Mouse (Mus musculus) kidney, postnatal 0 days (tissue): ENCODE results near the gene Usp39. TPM values are rescaled to one million over a fixed set of nuclear protein-coding genes. Genes with fewer than 3 reads are reported as not detected.

Source experiments
- ATAC-seq: fragments of 200-750 bp; cut with Nextera tagmentation; replicated peaks from 2 replicates; pipeline ENCODE4 v1.8.0; 2017; ENCODE audit warnings: low read depth, moderate number of reproducible peaks, moderate TSS enrichment, moderate library complexity; ENCODE audit not compliant: low FRiP score
- DNase-seq: peaks from one replicate; pipeline ENCODE4 v3.0.0-alpha.2; 2016; ENCODE audit warnings: low spot score
- H3K27ac ChIP-seq: fragments of 300-500 bp; sonication (generic); 2 replicates; pipeline ENCODE4 v1.5.1; 2014; ENCODE audit warnings: mild to moderate bottlenecking
- H3K27me3 ChIP-seq: fragments of 300-500 bp; sonication (generic); 2 replicates; pipeline ENCODE4 v1.6.1; 2014; ENCODE audit warnings: low read length, mixed read lengths; ENCODE audit not compliant: insufficient read depth
- H3K36me3 ChIP-seq: fragments of 300-500 bp; sonication (generic); 2 replicates; pipeline ENCODE4 v1.6.1; 2014; ENCODE audit warnings: low read length, mixed read lengths; ENCODE audit not compliant: insufficient read depth
- H3K4me1 ChIP-seq: fragments of 300-500 bp; sonication (generic); replicated peaks from 2 replicates; pipeline ENCODE4 v1.6.1; 2014; ENCODE audit warnings: antibody characterized with exemption, low read length, mixed read lengths; ENCODE audit not compliant: insufficient read depth
- H3K4me2 ChIP-seq: fragments of 300-500 bp; sonication (generic); 2 replicates; pipeline ENCODE4 v1.6.1; 2014; ENCODE audit warnings: mild to moderate bottlenecking, low read length, moderate library complexity, mixed read lengths
- H3K4me3 ChIP-seq: fragments of 300-500 bp; sonication (generic); replicated peaks from 2 replicates; pipeline ENCODE4 v1.5.1; 2014; ENCODE audit warnings: low read depth, low read length
- H3K9ac ChIP-seq: fragments of 300-500 bp; sonication (generic); 2 replicates; pipeline ENCODE4 v1.6.1; 2014; ENCODE audit warnings: low read depth, low read length
- H3K9me3 ChIP-seq: fragments of 300-500 bp; sonication (generic); replicated peaks from 2 replicates; pipeline ENCODE4 v1.6.1; 2016; ENCODE audit warnings: low read length, inconsistent platforms, mixed read lengths
- CTCF ChIP-seq: IDR thresholded peaks from 2 replicates; pipeline ENCODE4 v1.5.1; 2016; ENCODE audit warnings: antibody characterized with exemption, low read depth, mild to moderate bottlenecking, moderate library complexity
- WGBS: fragments of 180-500 bp; shearing (Covaris S2); extraction: QIAGEN DNeasy Blood & Tissue Kit; methylation state at CpG from one replicate; pipeline ENCODE4 v1.1.7; 2014; 5-methylcytosine and 5-hydroxymethylcytosine counted together
- polyA plus RNA-seq: library from polyadenylated mRNA; unstranded; fragments of >200 nt; fragmentation: Nextera tagmentation; extraction: Ambion mirVana; gene quantifications from 2 replicates; pipeline ENCODE4 v1.2.1, GENCODE M21; 2015

Usp39 gene
- polyA plus RNA-seq, 1 experiment from 2014 or later: 35.6 TPM

GRCm38 (mm10) chr6:72362132-72363028 lies 17.4 kb upstream of the Usp39 start:
- under 1% methylated on average over 42 of the region's 42 CpGs for WGBS
- H3K36me3 ChIP-seq: peaks cover 5% of the 10 kb centered on the region; the same call in 1 of the 2 replicates
- DNase-seq: peak; percentile 99
- peak overlapping the region; percentile 81 for H3K9ac ChIP-seq
- H3K4me2 ChIP-seq: peak overlapping the region; percentile 89
- peak; percentile 58 for TF ChIP-seq CTCF
- H3K9me3 ChIP-seq: no peaks in the 10 kb centered on the region
- ATAC-seq: peak; percentile 96
- H3K4me1 ChIP-seq: peaks cover 13% of the 10 kb centered on the region; the same call in 1 of the 2 replicates
- peak overlapping the region; percentile 74 for H3K4me3 ChIP-seq
- peak overlapping the region; percentile 71 for H3K27ac ChIP-seq
- no peaks in the 10 kb centered on the region for H3K27me3 ChIP-seq

DNA sequence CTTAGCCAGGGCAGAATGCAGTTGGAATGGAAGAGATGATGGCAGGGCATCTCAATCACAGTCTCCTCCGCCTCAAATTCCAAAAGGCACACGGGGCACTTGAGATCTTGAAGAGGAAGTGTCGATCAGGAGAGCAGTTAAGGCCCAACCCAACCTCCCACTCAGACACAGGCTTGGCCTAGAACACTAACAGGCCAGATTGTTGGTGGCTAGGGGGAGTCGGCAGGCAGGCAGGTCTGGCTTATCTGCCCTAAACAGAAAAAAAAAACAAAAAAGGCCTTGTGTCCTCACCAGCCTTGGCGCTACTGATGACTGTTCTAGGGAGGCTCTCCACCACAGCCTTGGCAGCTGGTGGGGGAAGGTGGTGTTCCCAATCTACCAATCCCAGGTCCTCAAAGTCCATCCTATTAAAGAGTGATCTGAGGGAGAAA lies 16.2 kb upstream of the Usp39 start:
- Histone ChIP-seq H3K9me3 (no peaks in the 10 kb centered on the region), H3K4me1 (peaks cover 13% of the 10 kb centered on the region; the same call in 1 of the 2 replicates), H3K27me3 (no peaks in the 10 kb centered on the region), H3K4me3 (peak overlapping the region; percentile 74), H3K4me2 (peak overlapping the region; percentile 89), H3K9ac (0 out of 2 replicates have a peak overlapping the region, but pooled peaks have one; percentile 81), H3K27ac (0 out of 2 replicates have a peak overlapping the region, but pooled peaks have one; percentile 57), H3K36me3 (peaks cover 5% of the 10 kb centered on the region; the same call in 1 of the 2 replicates)
- ATAC-seq: no peak
- DNase-seq: no peak
- 59% methylated on average over 5 of the region's 5 CpGs for WGBS
- TF ChIP-seq CTCF: no peak

DNA sequence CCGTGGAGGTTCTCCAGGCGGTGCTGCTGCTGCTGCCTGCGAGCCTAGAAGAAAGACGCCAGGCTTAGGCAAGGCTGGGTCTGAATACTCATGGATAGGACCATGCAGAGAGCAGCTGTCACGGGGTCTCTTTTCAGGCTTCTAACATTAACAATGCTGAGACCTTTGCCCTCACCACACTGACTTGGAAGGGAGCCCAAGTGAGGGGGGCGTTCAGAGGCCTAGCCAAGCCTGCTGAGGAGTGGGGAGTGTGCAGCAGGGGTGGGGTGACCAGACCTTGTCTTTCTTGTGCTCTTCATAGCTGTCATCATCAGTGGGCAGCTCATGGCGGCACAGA lies 15.6 kb upstream of the Usp39 start:
- Histone ChIP-seq H3K4me3 (no peak overlapping the region), H3K36me3 (peaks cover 5% of the 10 kb centered on the region; the same call in 1 of the 2 replicates), H3K27ac (no peak overlapping the region; the same call in 1 of the 2 replicates), H3K9me3 (no peaks in the 10 kb centered on the region), H3K27me3 (no peaks in the 10 kb centered on the region), H3K4me2 (peak overlapping the region; percentile 89; the same call in 1 of the 2 replicates), H3K4me1 (peaks cover 13% of the 10 kb centered on the region; the same call in 1 of the 2 replicates), H3K9ac (no peak overlapping the region)
- DNase-seq (no peak), ATAC-seq (no peak)
- no peak for TF ChIP-seq CTCF
- 63% methylated on average over 7 of the region's 7 CpGs for WGBS

GRCm38 (mm10) chr6:72359891-72360598 lies 15.1 kb upstream of the Usp39 start:
- no peak overlapping the region; the same call in 1 of the 2 replicates for H3K27ac ChIP-seq
- H3K4me2 ChIP-seq: peak overlapping the region; percentile 89; the same call in 1 of the 2 replicates
- no peak for ATAC-seq
- WGBS: 65% methylated on average over 11 of the region's 11 CpGs
- peaks cover 5% of the 10 kb centered on the region; the same call in 1 of the 2 replicates for H3K36me3 ChIP-seq
- no peak overlapping the region for H3K9ac ChIP-seq
- no peak overlapping the region for H3K4me3 ChIP-seq
- no peak for DNase-seq
- TF ChIP-seq CTCF: no peak
- no peaks in the 10 kb centered on the region for H3K9me3 ChIP-seq
- no peaks in the 10 kb centered on the region for H3K27me3 ChIP-seq
- H3K4me1 ChIP-seq: peaks cover 13% of the 10 kb centered on the region; the same call in 1 of the 2 replicates

GRCm38 (mm10) chr6:72359343-72359742 lies 14.4 kb upstream of the Usp39 start:
- peaks cover 13% of the 10 kb centered on the region; the same call in 1 of the 2 replicates for H3K4me1 ChIP-seq
- ATAC-seq (no peak), DNase-seq (no peak)
- no peak for TF ChIP-seq CTCF
- H3K9ac ChIP-seq: no peak overlapping the region
- H3K27me3 ChIP-seq: no peaks in the 10 kb centered on the region
- WGBS: 64% methylated on average over 2 of the region's 2 CpGs
- no peaks in the 10 kb centered on the region for H3K9me3 ChIP-seq
- peaks cover 5% of the 10 kb centered on the region; the same call in 1 of the 2 replicates for H3K36me3 ChIP-seq
- no peak overlapping the region for H3K4me3 ChIP-seq
- no peak overlapping the region for H3K27ac ChIP-seq
- no peak overlapping the region for H3K4me2 ChIP-seq
